Mouse (Mus musculus) adrenal gland, adult (tissue): ENCODE measurements around the gene Cubn.

Experiments
- DNase-seq, 2 experiments: peaks; one replicate each; pipeline ENCODE4 v3.0.0; 2022 to 2023; ENCODE audit warnings: low spot score in 1 of 2; ENCODE audit not compliant: inconsistent age in 2 of 2

The Cubn gene

DNA sequence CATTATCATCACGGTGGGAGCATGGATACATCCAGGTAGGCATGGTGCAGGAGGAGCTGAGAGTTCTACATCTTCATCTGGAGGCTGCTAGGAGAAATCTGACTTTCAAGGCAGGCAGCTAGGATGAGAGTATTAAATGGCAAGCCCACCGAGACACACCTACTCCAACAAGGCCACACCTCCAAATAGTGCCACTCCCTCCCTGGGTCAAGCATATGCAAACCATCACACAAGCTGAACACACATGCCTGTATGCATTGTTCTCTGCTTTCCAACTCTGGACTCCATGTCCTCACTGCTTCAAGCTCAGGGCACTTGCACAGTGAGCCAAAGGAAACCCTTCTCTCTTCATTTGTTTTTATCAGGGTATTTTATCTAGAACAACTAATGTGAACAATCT lies 233.0 kb downstream of the Cubn start:
- no peak for DNase-seq

DNA sequence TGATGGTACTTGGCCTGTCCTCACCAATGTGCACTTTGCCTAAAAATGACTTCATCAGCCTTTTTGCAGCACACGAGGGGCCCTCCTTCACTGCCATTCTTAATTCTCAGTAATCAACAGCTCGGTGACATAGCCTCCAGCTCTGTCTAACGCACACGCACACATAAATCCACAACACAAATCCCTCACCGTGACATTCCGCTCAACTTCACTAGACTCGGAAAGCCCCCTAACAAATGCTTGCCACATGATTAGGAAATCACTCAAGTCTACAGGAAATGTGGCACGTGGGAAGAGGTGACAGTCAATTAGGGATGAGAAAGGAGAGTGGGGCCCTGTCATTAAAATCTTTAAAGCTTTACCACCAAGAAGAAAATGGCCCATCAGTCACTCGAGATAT lies 250.9 kb downstream of the Cubn start:
- DNase-seq, result no peak

DNA sequence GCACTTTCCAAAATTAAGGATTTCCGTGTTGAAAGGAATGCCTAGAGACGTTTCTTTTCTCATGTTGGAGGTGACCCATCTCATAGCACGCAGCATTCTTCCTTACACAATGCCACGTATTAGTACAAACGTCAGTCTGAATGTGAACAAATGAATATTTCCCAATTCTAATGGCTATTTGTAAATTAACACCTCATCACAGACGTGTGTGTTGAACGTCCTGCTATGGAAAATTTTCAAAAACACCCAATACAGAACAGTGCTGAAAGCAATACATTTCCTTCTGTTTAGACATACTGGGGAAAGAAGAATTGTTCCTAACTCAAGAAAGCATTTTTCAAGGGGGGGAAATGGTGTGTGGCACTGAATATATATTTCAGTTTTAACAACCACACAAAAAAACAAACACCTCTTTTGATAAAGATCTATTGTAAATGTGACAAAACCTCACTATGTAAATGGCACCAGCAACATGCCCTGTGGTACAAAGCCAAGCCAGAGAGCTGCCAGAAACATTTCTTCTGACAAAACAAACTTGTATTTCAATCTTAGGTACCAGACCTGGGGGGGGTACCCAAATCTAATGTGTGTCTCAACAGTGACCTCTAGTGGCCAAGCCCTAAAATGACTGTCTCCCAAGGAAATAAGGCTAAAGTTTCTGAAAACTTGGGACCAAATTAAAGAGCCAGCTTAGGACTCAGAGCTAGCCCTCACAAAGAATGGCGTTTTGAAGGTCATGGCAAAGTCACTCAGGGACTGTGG lies 254.3 kb downstream of the Cubn start:
- DNase-seq, result peak; percentile 35 to 85

DNA sequence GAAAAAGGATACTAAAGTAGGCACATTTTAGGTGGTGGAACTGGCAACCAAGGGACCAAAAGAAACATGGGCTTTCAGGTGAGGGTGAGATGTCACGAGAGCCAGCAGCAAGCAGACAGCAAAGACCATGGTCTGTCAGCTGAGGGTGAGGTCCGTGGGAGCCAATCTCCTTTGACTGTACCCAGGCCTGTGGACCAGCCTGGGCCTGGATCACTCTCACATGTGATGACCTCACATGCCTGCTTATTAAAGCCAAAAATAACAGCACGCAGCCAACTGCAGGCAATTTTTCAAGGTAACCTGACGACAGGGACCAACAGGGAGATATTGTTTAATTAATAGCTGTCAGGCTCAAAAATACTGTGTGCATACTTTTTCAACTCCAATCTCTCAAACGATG lies 255.9 kb downstream of the Cubn start:
- peak; percentile 58 to 86 for DNase-seq

DNA sequence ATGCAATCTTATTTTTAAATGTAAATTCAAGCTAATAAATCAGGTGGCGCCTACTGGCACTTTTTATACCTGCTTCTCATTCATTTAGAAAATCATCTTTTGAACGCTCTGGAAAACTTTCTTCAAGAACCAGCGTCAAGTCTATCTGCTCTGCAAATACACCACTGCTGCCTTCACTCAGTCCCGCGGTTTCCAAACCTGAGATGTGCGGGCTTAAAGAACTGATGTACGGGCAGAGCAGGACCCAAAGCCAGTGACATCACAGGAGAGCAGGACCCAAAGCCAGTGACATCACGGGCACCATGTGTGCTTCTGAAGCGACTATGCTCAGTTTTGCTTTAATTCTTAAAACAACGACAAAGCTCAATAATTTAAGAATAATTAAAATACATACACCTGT lies 256.8 kb downstream of the Cubn start:
- DNase-seq, result no peak

DNA sequence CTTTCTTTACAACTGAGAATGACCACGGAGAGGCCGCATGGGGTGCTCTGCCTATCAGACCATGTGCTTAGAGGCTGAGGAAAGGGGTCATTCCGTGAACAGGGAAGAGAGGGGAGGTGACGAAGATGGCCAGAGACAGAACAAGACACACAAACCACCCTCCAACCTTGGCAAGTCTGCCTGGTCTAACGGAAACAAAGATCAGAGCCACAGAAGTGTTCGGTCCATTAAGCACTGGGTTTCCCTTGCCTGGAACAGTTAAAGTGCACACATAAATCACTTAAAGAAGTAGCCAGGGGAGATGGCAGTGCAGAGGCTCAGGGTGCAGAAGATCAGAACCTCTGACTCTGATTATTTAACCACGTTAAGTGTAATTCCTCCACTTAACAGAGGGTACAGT lies 257.7 kb downstream of the Cubn start:
- DNase-seq, result no peak

DNA sequence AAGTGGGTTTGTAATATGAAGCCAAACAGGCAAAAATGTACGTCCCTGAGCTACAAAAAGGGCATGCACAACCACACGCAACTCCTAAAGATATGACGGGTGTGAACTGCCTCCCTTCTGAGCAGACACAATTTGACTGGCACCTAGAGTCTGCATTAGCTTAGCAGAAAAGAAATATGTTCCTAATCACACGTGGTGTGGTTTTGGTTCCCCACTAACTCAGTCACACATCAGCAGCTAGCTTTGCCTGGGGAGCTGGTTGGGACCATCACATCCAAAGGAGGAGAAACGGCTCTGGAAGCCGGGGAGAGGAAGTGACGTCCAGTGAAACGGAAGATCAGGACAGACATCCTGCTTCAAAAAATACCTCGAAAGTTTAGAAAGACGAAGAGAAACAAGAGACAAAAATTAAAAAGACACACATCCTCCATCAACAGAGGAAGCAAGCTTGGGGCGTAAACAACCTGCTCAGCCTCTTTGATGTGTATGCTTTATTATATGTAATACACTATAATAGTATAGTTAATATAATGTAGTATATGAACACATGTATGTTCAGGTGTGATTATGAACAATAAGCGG lies 258.3 kb downstream of the Cubn start:
- no peak for DNase-seq

DNA sequence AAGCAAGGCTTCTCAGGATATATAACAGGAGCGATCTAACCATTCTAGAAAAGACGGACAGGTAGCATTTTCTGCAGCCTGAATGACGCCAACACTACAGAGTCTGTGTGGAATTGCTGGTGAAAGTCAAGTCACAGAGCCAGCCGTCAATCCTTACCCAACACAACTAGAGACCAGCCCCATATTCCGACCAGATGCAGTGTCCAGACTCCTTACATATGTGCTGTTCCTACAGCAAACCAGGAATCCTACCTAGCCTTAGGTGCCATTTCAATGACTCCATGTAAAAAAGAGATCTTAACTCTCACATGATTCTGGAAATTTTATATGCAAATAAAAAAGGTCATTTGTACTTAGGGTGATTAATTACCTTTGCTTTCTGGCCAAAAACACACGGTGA lies 259.3 kb downstream of the Cubn start:
- no peak for DNase-seq

DNA sequence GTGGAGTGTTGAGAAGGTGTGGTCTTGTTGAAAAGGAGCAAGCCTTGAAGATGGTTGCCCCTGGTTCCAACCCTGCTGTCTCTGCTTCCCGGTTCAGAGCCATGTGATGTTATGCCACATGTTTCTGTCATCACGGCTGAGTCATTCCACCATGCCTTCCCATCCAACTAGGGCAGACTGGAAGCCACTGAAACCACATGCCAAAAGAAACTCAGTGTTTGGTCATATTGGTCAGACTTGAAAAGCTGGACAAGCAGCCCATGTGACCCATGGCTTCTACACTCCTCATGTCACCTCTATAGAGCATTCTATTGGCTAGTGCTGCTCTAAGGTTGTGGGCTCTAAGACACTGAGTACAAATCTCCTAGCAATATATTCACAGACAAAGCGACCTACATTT lies 261.9 kb downstream of the Cubn start:
- no peak for DNase-seq
